Mouse (Mus musculus) ovary, postnatal 14 days (tissue): ENCODE results near the gene Sec11a.

ENCODE experiments used
- DNase-seq: peaks from one replicate; pipeline ENCODE4 v3.0.0; 2022; ENCODE audit warnings: low spot score

The Sec11a gene

DNA sequence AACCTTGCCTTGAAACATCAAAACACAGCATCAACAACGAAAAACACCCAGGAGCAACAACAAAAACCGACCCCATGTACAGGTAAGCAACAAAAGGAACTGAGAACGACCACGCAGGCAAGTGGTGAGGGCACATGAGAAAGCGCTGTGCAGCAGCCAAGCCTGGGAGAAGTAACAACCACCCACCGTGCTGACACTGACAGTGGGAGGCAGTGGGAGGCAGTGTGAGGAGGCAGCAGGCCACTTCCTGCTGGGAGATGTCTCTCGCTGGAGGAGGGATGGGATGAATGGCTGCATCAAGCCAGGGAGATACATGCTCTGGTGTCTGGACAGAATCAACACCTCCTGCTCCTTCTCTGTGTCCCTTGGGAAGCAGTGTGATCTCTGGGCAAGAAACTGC, 50.4 kb downstream of the Sec11a start:
- DNase-seq, result no peak

DNA sequence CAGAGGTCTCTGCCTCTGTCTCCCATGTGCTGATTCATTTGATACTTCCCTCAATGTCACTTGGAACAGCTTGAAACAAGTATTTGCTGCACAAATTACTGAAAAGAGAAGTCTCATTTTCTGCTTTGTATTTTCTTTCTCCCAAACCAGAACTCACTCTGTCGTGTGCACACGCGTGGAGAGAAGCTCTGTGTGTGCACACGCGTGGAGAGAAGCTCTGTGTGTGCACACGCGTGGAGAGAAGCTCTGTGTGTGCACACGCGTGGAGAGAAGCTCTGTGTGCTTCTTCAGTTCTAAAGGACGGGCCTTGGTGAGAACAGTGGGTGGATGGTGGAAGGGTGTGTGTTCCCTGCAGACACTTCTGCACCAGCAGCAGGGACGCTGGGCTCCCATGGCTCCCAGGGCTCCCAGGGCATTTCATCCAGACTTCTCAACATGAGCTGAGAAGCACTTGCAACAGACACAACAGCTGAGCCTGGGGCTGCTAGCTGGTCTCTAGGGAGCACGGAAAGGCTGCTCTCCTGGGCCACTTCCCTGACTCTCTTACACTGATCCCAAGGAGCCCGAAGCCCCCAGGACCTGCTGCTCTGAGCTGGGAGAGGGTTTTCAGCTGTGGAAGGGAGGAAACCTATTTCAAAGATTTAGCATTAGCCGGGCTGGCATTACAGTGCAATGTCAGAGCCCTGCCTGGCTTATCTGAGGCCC, 52.6 kb downstream of the Sec11a start:
- DNase-seq, result no peak

GRCm38 (mm10) chr7:80894196-80894595, 53.4 kb downstream of the Sec11a start:
- DNase-seq, result no peak

DNA sequence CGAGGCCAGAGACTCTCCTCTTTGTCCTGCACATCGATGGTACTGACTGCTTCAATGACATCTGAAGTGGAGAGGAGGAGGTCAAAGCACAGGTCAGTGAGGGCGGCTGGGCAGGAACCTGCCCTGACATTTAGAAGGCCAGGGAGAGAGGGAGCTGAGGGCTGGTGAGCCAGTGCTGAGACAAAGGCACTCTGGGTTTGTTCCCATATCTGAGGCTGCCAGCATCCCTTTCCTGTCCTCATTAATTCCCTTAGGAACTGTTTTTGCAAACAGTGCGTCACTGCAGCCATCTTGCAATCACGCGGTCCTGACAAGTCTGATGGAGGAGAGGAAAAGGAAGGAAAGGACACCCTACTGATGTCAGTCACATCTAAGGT, 53.8 kb downstream of the Sec11a start:
- no peak for DNase-seq

GRCm38 (mm10) chr7:80893086-80893752, 54.4 kb downstream of the Sec11a start:
- no peak for DNase-seq

GRCm38 (mm10) chr7:80889841-80890241, 57.7 kb downstream of the Sec11a start:
- no peak for DNase-seq

DNA sequence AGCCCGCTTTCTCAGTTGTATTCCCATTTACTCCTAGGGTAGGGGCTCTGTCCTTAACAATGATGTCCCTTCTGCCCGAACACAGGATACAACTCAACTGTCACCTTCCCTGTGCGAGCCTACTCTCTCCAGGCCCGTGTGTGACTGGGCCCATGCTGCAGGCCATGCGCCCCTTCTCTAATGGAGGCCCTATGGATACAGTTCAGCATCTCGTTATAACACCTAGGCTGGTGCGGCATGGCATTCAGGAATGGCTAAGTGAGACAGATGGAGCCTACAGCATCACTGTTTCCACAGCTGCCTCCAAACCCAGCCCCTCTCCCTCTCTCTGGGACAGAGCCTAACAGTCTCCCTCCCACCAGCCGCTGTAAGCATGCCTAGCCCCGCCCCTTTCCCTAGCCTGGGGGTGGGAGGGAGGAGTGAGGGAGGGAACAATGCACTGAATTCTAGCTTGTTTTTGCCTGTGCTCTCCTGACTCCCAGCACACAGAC, 58.5 kb downstream of the Sec11a start:
- DNase-seq, result peak; percentile 45

GRCm38 (mm10) chr7:80888595-80888994, 59.0 kb downstream of the Sec11a start:
- DNase-seq, result no peak

DNA sequence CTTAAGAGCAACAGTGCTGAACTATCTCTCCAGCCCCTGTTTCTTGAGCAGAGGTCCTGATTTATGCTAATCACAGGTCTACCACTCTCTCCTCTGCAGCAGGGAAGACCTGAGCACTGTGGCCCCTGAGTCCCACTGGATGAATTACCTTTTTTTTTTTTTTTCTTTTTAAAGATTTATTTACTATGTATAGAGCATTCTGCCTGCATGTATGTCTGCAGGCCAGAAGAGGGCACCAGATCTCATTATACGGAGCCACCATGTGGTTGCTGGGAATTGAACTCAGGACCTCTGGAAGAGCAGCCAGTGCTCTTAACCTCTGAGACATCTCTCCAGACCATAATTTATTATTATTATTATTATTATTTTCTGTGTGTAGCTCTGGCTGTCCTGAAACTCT, 61.9 kb downstream of the Sec11a start:
- DNase-seq, result no peak

DNA sequence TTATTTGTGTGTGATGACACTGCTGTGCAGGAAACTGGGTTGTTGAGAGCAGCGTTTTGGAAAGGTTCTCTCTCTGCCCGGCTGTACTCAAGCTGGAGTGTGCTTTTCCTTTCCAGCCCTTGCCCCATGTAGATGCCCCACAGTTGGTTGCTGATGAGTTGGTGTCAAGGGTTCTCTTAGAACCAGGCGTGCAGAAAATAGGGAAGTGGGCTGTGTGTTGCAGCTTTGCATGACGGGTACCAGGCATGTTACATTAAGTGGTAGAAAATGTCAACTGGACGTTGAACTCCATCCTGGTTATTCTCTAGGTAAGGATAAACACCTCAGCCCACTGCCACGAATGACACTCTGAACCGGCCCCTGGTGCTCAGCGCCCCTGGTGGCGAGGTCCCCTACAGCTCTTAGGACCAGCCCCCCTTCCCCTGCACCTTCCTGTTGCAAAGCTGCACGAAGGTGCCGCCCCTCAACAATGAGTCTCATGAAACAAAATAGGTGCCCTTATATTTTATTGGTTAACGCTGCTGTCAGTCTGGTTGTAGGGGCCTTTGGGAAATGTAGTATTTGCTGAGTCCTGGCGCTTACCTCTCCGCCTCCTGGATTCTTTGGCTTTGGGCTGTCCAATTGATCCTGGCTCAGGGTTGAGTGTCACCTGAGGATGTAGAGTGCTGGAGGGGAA, 64.6 kb downstream of the Sec11a start:
- DNase-seq, result peak; percentile 29

DNA sequence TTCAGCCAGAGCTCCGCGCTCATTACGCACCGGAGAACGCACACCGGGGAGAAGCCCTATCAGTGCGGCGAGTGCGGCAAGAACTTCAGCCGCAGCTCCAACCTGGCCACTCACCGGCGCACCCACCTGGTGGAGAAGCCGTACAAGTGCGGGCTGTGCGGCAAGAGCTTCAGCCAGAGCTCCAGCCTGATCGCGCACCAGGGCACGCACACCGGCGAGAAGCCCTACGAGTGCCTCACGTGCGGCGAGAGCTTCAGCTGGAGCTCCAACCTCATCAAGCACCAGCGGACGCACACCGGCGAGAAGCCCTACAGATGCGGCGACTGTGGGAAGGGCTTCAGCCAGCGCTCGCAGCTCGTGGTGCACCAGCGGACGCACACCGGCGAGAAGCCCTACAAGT, 71.9 kb downstream of the Sec11a start:
- DNase-seq, result no peak

DNA sequence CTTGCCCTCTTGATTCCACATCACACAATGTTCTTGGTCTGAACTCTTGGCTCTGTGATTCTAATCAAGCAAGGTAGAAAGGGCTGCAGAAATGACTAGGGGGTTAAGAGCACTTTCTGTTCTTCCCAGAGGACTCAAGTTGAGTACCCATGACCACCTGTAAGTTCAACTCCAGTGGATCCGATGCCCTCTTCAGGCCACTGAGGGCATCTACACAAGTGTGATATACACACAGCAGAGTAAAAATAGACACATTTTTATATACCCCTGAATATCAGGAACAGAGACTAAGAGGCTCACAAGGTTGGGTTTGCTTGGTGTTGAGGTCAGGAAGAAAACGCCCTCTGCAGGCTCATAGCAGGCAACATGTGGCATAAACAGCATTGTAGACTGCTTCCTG, 73.9 kb downstream of the Sec11a start:
- DNase-seq, result no peak

- no peak for DNase-seq
Observed at GRCm38 (mm10) chr7:80873038-80873437, 74.5 kb downstream of the Sec11a start.

GRCm38 (mm10) chr7:80868686-80869085, 78.9 kb downstream of the Sec11a start:
- DNase-seq, result no peak

GRCm38 (mm10) chr7:80866514-80867147, 80.9 kb downstream of the Sec11a start:
- DNase-seq, result no peak

GRCm38 (mm10) chr7:80865521-80865920, 82.1 kb downstream of the Sec11a start:
- no peak for DNase-seq

DNA sequence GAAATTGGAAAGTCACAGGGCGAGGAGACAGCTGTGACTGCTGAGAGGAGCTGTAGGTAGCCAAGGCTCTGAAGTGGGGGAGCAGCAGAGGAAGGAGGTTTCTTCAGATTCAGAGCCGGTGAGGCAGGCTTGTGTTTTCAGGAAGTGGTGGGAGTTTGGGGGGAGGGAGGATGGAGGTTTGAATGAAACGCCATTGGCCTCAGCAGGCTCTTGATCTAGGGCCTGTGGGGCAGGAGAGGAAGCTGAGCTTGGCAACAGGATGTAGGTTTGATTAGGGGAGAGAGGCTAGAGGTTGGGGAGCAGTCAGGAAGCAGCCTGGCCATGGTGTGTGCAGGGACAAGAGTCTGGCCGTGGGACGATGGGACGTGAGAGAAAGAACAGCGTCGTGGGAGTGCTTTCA, 82.7 kb downstream of the Sec11a start:
- DNase-seq, result no peak

DNA sequence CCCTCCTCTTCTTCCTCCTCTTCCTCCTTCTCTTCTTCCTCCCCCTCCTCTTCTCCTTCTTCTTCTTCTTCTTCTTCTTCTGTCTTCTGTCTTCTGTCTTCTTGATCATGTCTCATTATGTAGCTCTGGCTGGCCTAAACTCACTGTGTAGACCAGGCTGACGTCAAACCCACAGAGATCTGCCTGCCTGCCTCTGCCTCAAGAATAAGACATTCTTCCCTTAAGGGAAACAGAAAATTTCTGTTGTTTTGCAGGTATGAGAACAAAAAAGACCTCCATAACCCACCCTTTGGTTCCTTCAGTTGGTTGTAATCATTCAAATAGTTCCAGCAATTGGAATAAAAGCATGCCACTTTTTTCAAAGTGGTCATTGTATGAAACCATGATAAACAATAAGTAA, 83.4 kb downstream of the Sec11a start:
- no peak for DNase-seq

DNA sequence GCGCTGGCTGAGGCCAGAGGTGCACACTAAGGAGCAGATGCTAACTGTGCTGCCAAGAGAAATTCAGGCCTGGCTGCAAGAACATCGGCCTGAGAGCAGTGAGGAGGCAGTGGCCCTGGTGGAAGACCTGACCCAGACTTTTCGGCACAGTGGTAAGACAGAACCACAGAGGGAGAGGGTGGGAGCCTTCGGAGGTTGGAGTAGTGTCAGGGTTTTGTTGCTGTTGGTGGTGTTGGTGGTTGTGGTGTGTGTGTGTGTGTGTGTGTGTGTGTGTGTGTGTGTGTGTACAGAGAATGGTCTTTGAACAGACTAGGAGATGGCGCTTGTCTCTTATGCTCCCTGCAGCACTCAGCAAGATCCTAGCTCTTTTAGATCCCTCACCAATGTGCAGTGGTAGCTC, 84.1 kb downstream of the Sec11a start:
- DNase-seq, result no peak

DNA sequence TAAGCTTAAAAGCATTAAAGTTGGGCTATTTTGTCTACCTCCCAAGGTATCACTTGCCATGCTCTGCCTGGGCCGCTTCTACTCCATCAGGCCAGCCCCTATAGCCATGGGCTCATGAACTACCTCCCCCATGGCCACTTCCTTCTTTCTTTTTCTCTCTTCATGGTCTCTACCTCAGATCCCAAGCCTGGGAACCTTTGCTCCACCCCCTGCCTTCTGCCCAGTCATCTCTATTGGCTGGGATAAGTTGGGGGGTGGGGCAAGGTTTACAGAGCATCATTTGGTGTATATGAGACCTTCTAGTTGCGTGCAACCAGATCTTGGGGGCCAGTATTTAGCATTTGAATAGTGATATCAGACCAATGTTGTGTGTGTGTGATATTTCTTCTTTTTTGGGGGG, 85.1 kb downstream of the Sec11a start:
- DNase-seq, result no peak

DNA sequence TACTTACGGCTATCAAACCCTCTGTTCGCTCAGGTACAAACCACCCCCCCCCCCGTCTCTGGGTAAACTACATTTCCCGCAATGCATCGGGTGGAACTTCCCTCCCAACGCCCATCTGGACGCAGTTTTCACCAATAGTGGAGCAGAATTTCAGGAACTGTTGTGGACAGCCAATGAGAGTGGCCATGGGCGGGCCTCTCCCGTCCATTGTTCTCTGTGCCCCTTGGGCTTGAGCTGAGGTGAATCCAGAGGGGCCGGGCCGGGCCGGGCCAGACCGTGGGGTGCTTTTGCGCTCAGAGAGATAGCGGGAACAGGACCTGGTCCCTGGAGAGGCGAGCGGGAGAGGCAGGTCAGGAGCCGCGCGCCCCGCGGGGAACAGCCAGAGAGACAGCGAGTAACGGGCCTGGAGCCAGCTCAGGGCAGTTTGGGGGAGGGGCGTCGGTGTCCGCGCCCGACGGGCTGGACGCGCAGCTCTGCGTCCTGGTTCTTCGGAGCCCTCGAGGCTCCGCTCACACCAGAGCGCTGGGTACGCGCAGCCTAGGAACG, 86.8 kb downstream of the Sec11a start, which contains the start of gene Zscan2:
Gene Zscan2 (plus strand): TSS at position 192 of the 546 bp plus-strand sequence.
- peak; percentile 73 for DNase-seq

- DNase-seq, result peak; percentile 36
Observed at GRCm38 (mm10) chr7:80860227-80860626, 87.4 kb downstream of the Sec11a start.
